Mouse (Mus musculus): ENCODE results near the gene Plxnb1. TPM values are rescaled to one million over a fixed set of nuclear protein-coding genes. Genes with fewer than 3 reads are reported as not detected.

Plxnb1 gene
- polyA plus RNA-seq, 1 experiment from 2014 or later, result 19.8 TPM

Other genes with a start within 250 kb of the Plxnb1 start
- 14.4 and 15.3 TPM in 2 replicates for gene Slc26a6, start 242.1 kb upstream of the Plxnb1 start, polyA plus RNA-seq (2015; fragmentation: Nextera tagmentation; extraction: Ambion mirVana)
- gene Tmem89, start 180.8 kb upstream of the Plxnb1 start, polyA plus RNA-seq (2015; fragmentation: Nextera tagmentation; extraction: Ambion mirVana), result not detected in 2 replicates
- 621 and 666 TPM in 2 replicates for gene Uqcrc1, start 158.8 kb upstream of the Plxnb1 start, polyA plus RNA-seq (2015; fragmentation: Nextera tagmentation; extraction: Ambion mirVana)
- gene Col7a1, start 141.8 kb upstream of the Plxnb1 start, polyA plus RNA-seq (2015; fragmentation: Nextera tagmentation; extraction: Ambion mirVana), result 2.9 and 3.9 TPM in 2 replicates
- 0.31 TPM in 1 of 2 replicates, not detected in the other for gene Ucn2, start 109.4 kb upstream of the Plxnb1 start, polyA plus RNA-seq (2015; fragmentation: Nextera tagmentation; extraction: Ambion mirVana)
- gene Pfkfb4, start 103.6 kb upstream of the Plxnb1 start, polyA plus RNA-seq (2015; fragmentation: Nextera tagmentation; extraction: Ambion mirVana), result 10.4 and 10.9 TPM in 2 replicates
- gene Shisa5, start 56.8 kb upstream of the Plxnb1 start, polyA plus RNA-seq (2015; fragmentation: Nextera tagmentation; extraction: Ambion mirVana), result 104 and 110 TPM in 2 replicates
- gene Trex1, start 35.7 kb upstream of the Plxnb1 start, polyA plus RNA-seq (2015; fragmentation: Nextera tagmentation; extraction: Ambion mirVana), result 13.6 and 16.6 TPM in 2 replicates
- 26.7 and 30.7 TPM in 2 replicates for gene Atrip, start 21.3 kb upstream of the Plxnb1 start, polyA plus RNA-seq (2015; fragmentation: Nextera tagmentation; extraction: Ambion mirVana)
- gene Ccdc51, start 12.9 kb upstream of the Plxnb1 start, polyA plus RNA-seq (2015; fragmentation: Nextera tagmentation; extraction: Ambion mirVana), result 16.5 and 16.8 TPM in 2 replicates
- 494 and 537 TPM in 2 replicates for gene Tma7, start 12.8 kb upstream of the Plxnb1 start, polyA plus RNA-seq (2015; fragmentation: Nextera tagmentation; extraction: Ambion mirVana)
- not detected in 2 replicates for gene Fbxw21, start 66.7 kb downstream of the Plxnb1 start, polyA plus RNA-seq (2015; fragmentation: Nextera tagmentation; extraction: Ambion mirVana)
- not detected in 2 replicates for gene Fbxw13, start 100.6 kb downstream of the Plxnb1 start, polyA plus RNA-seq (2015; fragmentation: Nextera tagmentation; extraction: Ambion mirVana)
- not detected in 2 replicates for gene Fbxw20, start 139.4 kb downstream of the Plxnb1 start, polyA plus RNA-seq (2015; fragmentation: Nextera tagmentation; extraction: Ambion mirVana)
- gene Fbxw14, start 192.3 kb downstream of the Plxnb1 start, polyA plus RNA-seq (2015; fragmentation: Nextera tagmentation; extraction: Ambion mirVana), result not detected in 2 replicates
- gene Fbxw28, start 244.3 kb downstream of the Plxnb1 start, polyA plus RNA-seq (2015; fragmentation: Nextera tagmentation; extraction: Ambion mirVana), result not detected in 2 replicates

Measured in kidney, embryonic 16.5 days (tissue).